Comparison of ENCODE assay signal across 8 mouse cellular contexts in genomic region chr3:33799617-33800512, GRCm38 (mm10). TPM values are rescaled to one million over a fixed set of nuclear protein-coding genes. Genes with fewer than 3 reads are reported as not detected.
DNase-seq lines count a peak whose midpoint lies in the region; ATAC-seq and TF ChIP-seq lines count a peak whose summit lies in the region.

Ttc14 (plus strand) TSS chr3:33799832.

- H3K9me3 ChIP-seq in forebrain, embryonic 10.5 days = no peaks in the 10 kb centered on the region
- H3K9me3 ChIP-seq in heart, embryonic 15.5 days (replicated peaks) = no peaks in the 10 kb centered on the region
- H3K9me3 ChIP-seq in liver, embryonic 14.5 days (ENCODE audit: control insufficient read depth, low read length) = no peaks in the 10 kb centered on the region
- no peaks in the 10 kb centered on the region for H3K9me3 ChIP-seq in neural tube, embryonic 11.5 days (ENCODE audit: control insufficient read depth, low read length)
- H3K9me3 ChIP-seq in stomach, postnatal 0 days (ENCODE audit: control insufficient read depth, low read length) = no peaks in the 10 kb centered on the region

- peaks cover 17% of the 10 kb centered on the region for H3K4me1 ChIP-seq in forebrain, embryonic 10.5 days
- H3K4me1 ChIP-seq in heart, embryonic 15.5 days (replicated peaks) = peaks cover 11% of the 10 kb centered on the region
- peaks cover 11 to 14% of the 10 kb centered on the region in 2 experiments for H3K4me1 ChIP-seq in liver, embryonic 14.5 days (replicated peaks; ENCODE audit: control insufficient read depth in 2 of 2, insufficient read depth in 2 of 2, low read length in 1 of 2)
- no peaks in the 10 kb centered on the region for H3K4me1 ChIP-seq in neural tube, embryonic 11.5 days (ENCODE audit: control insufficient read depth, insufficient read depth, low read length)
- H3K4me1 ChIP-seq in stomach, postnatal 0 days (replicated peaks; ENCODE audit: control insufficient read depth, insufficient read depth) = no peaks in the 10 kb centered on the region

- peak within 1 kb of the TSS; percentile 94 for H3K4me3 ChIP-seq in forebrain, embryonic 10.5 days
- H3K4me3 ChIP-seq in heart, embryonic 15.5 days = peak within 1 kb of the TSS; percentile 98
- peak within 1 kb of the TSS; percentile 84 to 88 for H3K4me3 ChIP-seq in liver, embryonic 14.5 days (ENCODE audit: insufficient read depth in 1 of 2, low read depth in 2 of 2, low read length in 2 of 2)
- H3K4me3 ChIP-seq in neural tube, embryonic 11.5 days (ENCODE audit: low read depth, low read length) = peak within 1 kb of the TSS; percentile 94
- peak within 1 kb of the TSS; percentile 98 for H3K4me3 ChIP-seq in stomach, postnatal 0 days (ENCODE audit: low read depth, low read length)

- H3K36me3 ChIP-seq in forebrain, embryonic 10.5 days (replicated peaks) = peaks cover 20% of the 10 kb centered on the region
- peaks cover 9% of the 10 kb centered on the region for H3K36me3 ChIP-seq in heart, embryonic 15.5 days
- peaks cover 8% of the 10 kb centered on the region for H3K36me3 ChIP-seq in liver, embryonic 14.5 days (replicated peaks; ENCODE audit: control insufficient read depth, insufficient read depth, low read depth)
- H3K36me3 ChIP-seq in neural tube, embryonic 11.5 days (ENCODE audit: control insufficient read depth, insufficient read depth, low read length) = no peaks in the 10 kb centered on the region; the same call in 1 of the 2 replicates
- H3K36me3 ChIP-seq in stomach, postnatal 0 days (ENCODE audit: control insufficient read depth, insufficient read depth, low read length) = peaks cover 4% of the 10 kb centered on the region; the same call in 1 of the 2 replicates

- H3K4me2 ChIP-seq in heart, embryonic 15.5 days = peak within 1 kb of the TSS; percentile 71
- H3K4me2 ChIP-seq in liver, embryonic 14.5 days (ENCODE audit: low read depth) = peak within 1 kb of the TSS; percentile 92
- H3K4me2 ChIP-seq in neural tube, embryonic 11.5 days (ENCODE audit: low read depth) = peak within 1 kb of the TSS; percentile 72
- peak within 1 kb of the TSS; percentile 64 for H3K4me2 ChIP-seq in stomach, postnatal 0 days (replicated peaks; ENCODE audit: low read depth)

- H3K27ac ChIP-seq in forebrain, embryonic 10.5 days = peak within 1 kb of the TSS; percentile 97
- peak within 1 kb of the TSS; percentile 100 for H3K27ac ChIP-seq in heart, embryonic 15.5 days
- peak within 1 kb of the TSS; percentile 99 for H3K27ac ChIP-seq in liver, embryonic 14.5 days
- peak within 1 kb of the TSS; percentile 99 for H3K27ac ChIP-seq in neural tube, embryonic 11.5 days (ENCODE audit: low read depth, low read length)
- H3K27ac ChIP-seq in stomach, postnatal 0 days (replicated peaks) = peak within 1 kb of the TSS; percentile 99

- under 1% methylated on average over 90 of the region's 90 CpGs for WGBS in forebrain, embryonic 10.5 days
- WGBS in heart, embryonic 15.5 days = under 1% methylated on average over 90 of the region's 90 CpGs
- under 1% methylated on average over 89 of the region's 90 CpGs for WGBS in liver, embryonic 14.5 days (ENCODE audit: insufficient replicate concordance)
- WGBS in neural tube, embryonic 11.5 days = under 1% methylated on average over 90 of the region's 90 CpGs
- under 1% methylated on average over 88 of the region's 90 CpGs for WGBS in stomach, postnatal 0 days

- H3K9ac ChIP-seq in heart, embryonic 15.5 days = peak within 1 kb of the TSS; percentile 92
- peak within 1 kb of the TSS; percentile 85 for H3K9ac ChIP-seq in liver, embryonic 14.5 days (replicated peaks)
- H3K9ac ChIP-seq in neural tube, embryonic 11.5 days (ENCODE audit: low read length) = peak within 1 kb of the TSS; percentile 95
- H3K9ac ChIP-seq in stomach, postnatal 0 days (ENCODE audit: low read length) = peak within 1 kb of the TSS; percentile 99

- DNase-seq in CD8-positive naive resting alpha-beta T cell, adult 2 months (ENCODE audit: low read depth in 2 of 2, low spot score in 2 of 2) = peak; percentile 97 to 98
- peak; percentile 89 for DNase-seq in c-Kit-positive CD71-negative TER-119-negative erythroid progenitor cells, embryonic 14.5 days (ENCODE audit: low read depth)
- DNase-seq in forebrain, embryonic 10.5 days (ENCODE audit: extremely low spot score, low spot score) = peak; percentile 96
- peak; percentile 98 for DNase-seq in kidney, postnatal 25 days
- DNase-seq in liver, embryonic 14.5 days (ENCODE audit: low read depth in 3 of 3, low spot score in 3 of 3) = peak; percentile 93 to 95 (median 95)
- DNase-seq in neural tube, embryonic 11.5 days (ENCODE audit: low spot score) = peak; percentile 98
- DNase-seq in stomach, postnatal 0 days (ENCODE audit: low spot score) = peak; percentile 98

- TF ChIP-seq EP300 in liver, embryonic 14.5 days (IDR thresholded peaks at IDR 0.05; ENCODE audit: low read depth) = peak; percentile 85
- peak; percentile 99 for TF ChIP-seq EP300 in stomach, postnatal 0 days (optimal IDR thresholded peaks at IDR 0.05)

- H3K27me3 ChIP-seq in forebrain, embryonic 10.5 days (ENCODE audit: poor library complexity, severe bottlenecking) = no peaks in the 10 kb centered on the region
- H3K27me3 ChIP-seq in heart, embryonic 15.5 days = no peaks in the 10 kb centered on the region
- no peaks in the 10 kb centered on the region for H3K27me3 ChIP-seq in liver, embryonic 14.5 days (ENCODE audit: control insufficient read depth, insufficient read depth, low read length)
- no peaks in the 10 kb centered on the region for H3K27me3 ChIP-seq in neural tube, embryonic 11.5 days (ENCODE audit: control insufficient read depth, insufficient read depth, low read length)
- no peaks in the 10 kb centered on the region for H3K27me3 ChIP-seq in stomach, postnatal 0 days (ENCODE audit: control insufficient read depth, insufficient read depth, low read length)

- ATAC-seq in heart, embryonic 15.5 days (replicated peaks; ENCODE audit: insufficient number of reproducible peaks, insufficient read depth, low FRiP score, low read depth) = peak; percentile 99
- peak; percentile 98 for ATAC-seq in liver, embryonic 14.5 days (ENCODE audit: insufficient read depth)
- peak; percentile 99 for ATAC-seq in neural tube, embryonic 11.5 days (ENCODE audit: insufficient read depth, low FRiP score, low TSS enrichment)
- ATAC-seq in stomach, postnatal 0 days (ENCODE audit: low FRiP score, low TSS enrichment) = peak; percentile 99

- TF ChIP-seq CTCF in liver, embryonic 14.5 days (IDR thresholded peaks at IDR 0.05; ENCODE audit: low read depth) = peak; percentile 56
- TF ChIP-seq CTCF in stomach, postnatal 0 days (IDR thresholded peaks at IDR 0.05; ENCODE audit: low read depth) = peak; percentile 64

RNA-seq across cellular contexts. Expression of gene Ttc14, which starts in this region (rescaled TPM):
- 52.4 and 53.7 TPM in 2 replicates for polyA plus RNA-seq in forebrain, embryonic 10.5 days (2016; fragmentation: Nextera tagmentation; extraction: Ambion mirVana)
- polyA plus RNA-seq in heart, embryonic 15.5 days (2015; fragmentation: Nextera tagmentation; extraction: Ambion mirVana) = 46.4 and 46.8 TPM in 2 replicates
- 5.6 and 10.2 TPM in 2 replicates for polyA plus RNA-seq in liver, embryonic 14.5 days (2012; rRNA removed)
- 23.6 and 26.2 TPM in 2 replicates for polyA plus RNA-seq in liver, embryonic 14.5 days (2014; fragmentation: Nextera tagmentation; extraction: Ambion mirVana)
- polyA plus RNA-seq in neural tube, embryonic 11.5 days (2014; fragmentation: Nextera tagmentation; extraction: Ambion mirVana) = 59.6 and 68.3 TPM in 2 replicates
- 30.9 and 31.4 TPM in 2 replicates for polyA plus RNA-seq in stomach, postnatal 0 days (2015; fragmentation: Nextera tagmentation; extraction: Ambion mirVana)

Comparison
In these comparisons a context has a peak if more than half of its experiments do, and no peak if none do; other contexts are left out.
1. Peak in every context shown above with its lines: DNase-seq, ATAC-seq, H3K4me3 ChIP-seq and H3K27ac ChIP-seq.